Mouse (Mus musculus) E14TG2a.4 (cell line): ENCODE measurements at regions not wholly inside any gene's neighbourhood (a gene's known extent, or its start where the extent isn't known, plus 50 kb on each side); places are given as distances from the start of the nearest gene placed in this dataset.
A peak's percentile ranks its signal among the peaks of the same experiment; 100 is the strongest.

Experiments used
- H3K27me3 ChIP-seq: 2 replicates; pipeline ENCODE4 v1.6.1; 2014; ENCODE audit warnings: low read length, control low read depth; ENCODE audit not compliant: insufficient read depth
- H3K36me3 ChIP-seq: 2 replicates; pipeline ENCODE4 v1.6.1; 2014; ENCODE audit warnings: low read length, control low read depth; ENCODE audit not compliant: insufficient read depth
- H3K4me1 ChIP-seq: replicated peaks from 2 replicates; pipeline ENCODE4 v1.6.1; 2014; ENCODE audit warnings: low read depth, low read length, control low read depth
- H3K4me3 ChIP-seq: replicated peaks from 2 replicates; pipeline ENCODE4 v1.5.1; 2014; ENCODE audit warnings: mild to moderate bottlenecking, low read length
- H3K9me3 ChIP-seq: 2 replicates; pipeline ENCODE4 v1.6.1; 2014; ENCODE audit warnings: low read length, control low read depth
- CTCF ChIP-seq: conservative IDR thresholded peaks from 2 replicates; pipeline ENCODE4 v1.5.1; 2014; ENCODE audit warnings: low read length
- NANOG ChIP-seq: IDR thresholded peaks from 2 replicates; pipeline ENCODE4 v1.6.1; 2014; ENCODE audit warnings: borderline replicate concordance, low read length, mixed read lengths
- POU5F1 ChIP-seq: IDR thresholded peaks from 2 replicates; pipeline ENCODE4 v1.6.1; 2014; ENCODE audit warnings: low read length, borderline replicate concordance

GRCm38 (mm10) chr14:92764354-92764753 is 1126.1 kb downstream of the Pcdh9 start:
- H3K36me3 ChIP-seq: no peaks in the 10 kb centered on the region
- H3K4me3 ChIP-seq: no peak overlapping the region
- no peaks in the 10 kb centered on the region for H3K27me3 ChIP-seq
- no peaks in the 10 kb centered on the region for H3K4me1 ChIP-seq
- TF ChIP-seq NANOG: no peak
- peak; percentile 83 for TF ChIP-seq CTCF
- no peak for TF ChIP-seq POU5F1
- H3K9me3 ChIP-seq: no peaks in the 10 kb centered on the region

GRCm38 (mm10) chr14:92754676-92755075 is 1135.8 kb downstream of the Pcdh9 start:
- no peaks in the 10 kb centered on the region for H3K27me3 ChIP-seq
- H3K4me3 ChIP-seq: no peak overlapping the region
- H3K36me3 ChIP-seq: no peaks in the 10 kb centered on the region
- TF ChIP-seq CTCF (no peak), POU5F1 (no peak), NANOG (no peak)
- no peaks in the 10 kb centered on the region for H3K9me3 ChIP-seq
- no peaks in the 10 kb centered on the region for H3K4me1 ChIP-seq

DNA sequence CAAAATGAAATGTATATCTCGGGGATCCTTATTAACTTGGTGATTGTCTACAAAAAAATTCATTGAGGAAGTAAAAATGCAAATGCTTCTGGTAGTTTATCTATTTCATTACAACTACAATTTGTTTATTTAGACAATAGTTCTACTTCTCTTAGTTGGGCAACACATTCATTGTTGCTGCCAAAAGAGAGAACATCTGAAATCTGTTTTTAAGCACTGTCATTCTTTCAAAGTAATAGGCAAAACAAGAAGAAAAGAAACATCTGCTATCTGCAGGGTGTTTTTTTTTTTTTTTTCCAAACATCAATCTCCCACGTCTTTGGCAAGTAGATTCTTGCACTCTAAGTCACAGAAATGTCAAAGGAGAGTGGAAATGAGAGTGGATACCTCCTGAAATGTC is 1172.8 kb downstream of the Pcdh9 start:
- Histone ChIP-seq H3K9me3 (no peaks in the 10 kb centered on the region), H3K4me1 (no peaks in the 10 kb centered on the region), H3K4me3 (no peak overlapping the region), H3K36me3 (no peaks in the 10 kb centered on the region), H3K27me3 (no peaks in the 10 kb centered on the region)
- no peak for TF ChIP-seq CTCF
- no peak for TF ChIP-seq NANOG
- no peak for TF ChIP-seq POU5F1

GRCm38 (mm10) chr14:92688151-92688550 is 1202.3 kb downstream of the Pcdh9 start:
- Histone ChIP-seq H3K4me1 (no peaks in the 10 kb centered on the region), H3K36me3 (no peaks in the 10 kb centered on the region), H3K9me3 (no peaks in the 10 kb centered on the region), H3K27me3 (no peaks in the 10 kb centered on the region), H3K4me3 (no peak overlapping the region)
- TF ChIP-seq CTCF (no peak), POU5F1 (no peak), NANOG (no peak)

DNA sequence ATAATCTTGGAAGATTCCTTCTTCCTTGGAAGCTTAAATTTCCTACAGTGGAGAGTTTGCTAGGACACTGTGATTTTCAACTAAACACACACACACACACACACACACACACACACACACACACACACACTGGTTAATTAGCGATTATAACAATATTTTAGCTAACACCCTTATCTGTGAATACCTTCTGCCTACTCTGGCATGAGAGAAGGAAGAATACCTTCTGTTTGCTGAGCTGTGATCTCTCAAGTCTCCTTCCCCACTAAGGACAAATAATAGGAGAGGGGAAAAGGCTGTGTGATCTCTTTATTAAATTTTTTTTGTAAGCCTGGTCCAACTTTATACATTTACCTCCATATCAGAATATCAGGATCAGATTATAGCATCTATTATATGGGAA is 1203.4 kb downstream of the Pcdh9 start:
- Histone ChIP-seq H3K4me3 (no peak overlapping the region), H3K27me3 (no peaks in the 10 kb centered on the region), H3K9me3 (no peaks in the 10 kb centered on the region), H3K4me1 (no peaks in the 10 kb centered on the region), H3K36me3 (no peaks in the 10 kb centered on the region)
- TF ChIP-seq NANOG (no peak), POU5F1 (no peak), CTCF (no peak)

DNA sequence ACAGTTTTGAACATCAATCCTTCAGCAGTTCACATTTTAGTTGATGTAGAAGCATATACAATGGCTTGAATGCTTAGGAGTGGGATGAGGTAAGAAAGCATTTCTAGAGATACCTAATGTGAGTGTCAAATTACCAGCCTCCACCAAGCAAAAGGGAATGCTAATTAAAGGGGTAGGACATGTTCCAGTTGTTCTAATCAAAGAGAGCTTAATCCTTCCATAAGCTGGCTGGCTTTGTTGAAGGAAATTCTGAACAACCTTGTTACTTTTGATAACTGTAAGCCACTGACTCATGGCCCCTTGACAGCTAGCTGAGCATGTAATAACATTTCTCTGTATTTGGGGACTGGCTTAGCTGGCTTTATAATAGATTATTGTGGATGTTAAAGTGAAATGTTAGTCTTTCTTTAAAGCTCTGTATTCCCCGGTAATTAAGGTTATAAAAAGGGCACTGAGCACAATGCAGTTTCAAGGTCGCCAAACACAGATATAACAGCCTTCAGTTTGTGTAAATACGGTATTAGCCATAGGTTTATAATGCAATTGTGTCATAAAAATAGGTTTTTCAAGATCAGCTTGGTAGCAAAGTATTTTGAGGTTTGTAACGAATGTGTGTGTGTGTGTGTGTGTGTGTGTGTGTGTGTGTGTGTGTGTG is 1211.5 kb downstream of the Pcdh9 start:
- TF ChIP-seq CTCF (no peak), NANOG (no peak), POU5F1 (no peak)
- Histone ChIP-seq H3K9me3 (no peaks in the 10 kb centered on the region), H3K4me1 (no peaks in the 10 kb centered on the region), H3K4me3 (no peak overlapping the region), H3K36me3 (no peaks in the 10 kb centered on the region), H3K27me3 (no peaks in the 10 kb centered on the region)

- Histone ChIP-seq H3K36me3 (no peaks in the 10 kb centered on the region), H3K4me1 (no peaks in the 10 kb centered on the region), H3K27me3 (no peaks in the 10 kb centered on the region), H3K9me3 (no peaks in the 10 kb centered on the region), H3K4me3 (no peak overlapping the region)
- TF ChIP-seq NANOG: no peak
- TF ChIP-seq CTCF: no peak
- no peak for TF ChIP-seq POU5F1
Measured at GRCm38 (mm10) chr14:92674146-92674545, 1216.3 kb downstream of the Pcdh9 start.
